Mouse (Mus musculus) neural tube, embryonic 11.5 days (tissue): Measurements from ENCODE around the gene Ndufb7. TPM values are rescaled to one million over a fixed set of nuclear protein-coding genes. Genes with fewer than 3 reads are reported as not detected.
"Not testable (repeated sequence)": the region's sequence is repeated elsewhere in the genome, so short reads cannot be mapped to it uniquely, and the experiment has no call there.

Experiments
- ATAC-seq: fragments of 200-750 bp; cut with Nextera tagmentation; 2 replicates; pipeline ENCODE4 v1.8.0; 2017; ENCODE audit warnings: moderate number of reproducible peaks, mild to moderate bottlenecking, moderate TSS enrichment, moderate library complexity; ENCODE audit not compliant: insufficient read depth, low FRiP score, low TSS enrichment
- DNase-seq: peaks from one replicate; pipeline ENCODE4 v3.0.0-alpha.2; 2015; ENCODE audit warnings: low spot score
- H3K27ac ChIP-seq: fragments of 300-500 bp; sonication (generic); 2 replicates; pipeline ENCODE4 v1.5.1; 2014; ENCODE audit warnings: low read depth, mild to moderate bottlenecking, low read length
- H3K27me3 ChIP-seq: fragments of 300-500 bp; sonication (generic); 2 replicates; pipeline ENCODE4 v1.6.1; 2014; ENCODE audit warnings: mild to moderate bottlenecking, low read length, mixed read lengths; ENCODE audit not compliant: control insufficient read depth, insufficient read depth
- H3K36me3 ChIP-seq: fragments of 300-500 bp; sonication (generic); 2 replicates; pipeline ENCODE4 v1.6.1; 2014; ENCODE audit warnings: mild to moderate bottlenecking, low read length, moderate library complexity, mixed read lengths; ENCODE audit not compliant: control insufficient read depth, insufficient read depth
- H3K4me1 ChIP-seq: fragments of 300-500 bp; sonication (generic); 2 replicates; pipeline ENCODE4 v1.6.1; 2014; ENCODE audit warnings: low read length, mixed read lengths; ENCODE audit not compliant: control insufficient read depth, insufficient read depth
- H3K4me2 ChIP-seq: fragments of 300-500 bp; sonication (generic); 2 replicates; pipeline ENCODE4 v1.6.1; 2014; ENCODE audit warnings: low read depth, mild to moderate bottlenecking, moderate library complexity
- H3K4me3 ChIP-seq: fragments of 300-500 bp; sonication (generic); 2 replicates; pipeline ENCODE4 v1.5.1; 2014; ENCODE audit warnings: low read depth, low read length
- H3K9ac ChIP-seq: fragments of 300-500 bp; sonication (generic); 2 replicates; pipeline ENCODE4 v1.6.1; 2014; ENCODE audit warnings: mild to moderate bottlenecking, low read length
- H3K9me3 ChIP-seq: fragments of 300-500 bp; sonication (generic); 2 replicates; pipeline ENCODE4 v1.6.1; 2016; ENCODE audit warnings: low read length; ENCODE audit not compliant: control insufficient read depth
- WGBS: fragments of 180-500 bp; shearing (Covaris S2); extraction: QIAGEN DNeasy Blood & Tissue Kit; methylation state at CpG from one replicate; pipeline ENCODE4 v1.1.7; 2014; 5-methylcytosine and 5-hydroxymethylcytosine counted together
- polyA plus RNA-seq: library from polyadenylated mRNA; unstranded; fragments of >200 nt; fragmentation: Nextera tagmentation; extraction: Ambion mirVana; gene quantifications from 2 replicates; pipeline ENCODE4 v1.2.1, GENCODE M21; 2014

Gene Ndufb7
- polyA plus RNA-seq, 1 experiment from 2014 or later: 326 TPM

- H3K4me1 ChIP-seq: peaks cover 9% of the 10 kb centered on the region
- peak overlapping the region; percentile 85 for H3K4me3 ChIP-seq
- no peaks in the 10 kb centered on the region; the same call in 1 of the 2 replicates for H3K36me3 ChIP-seq
- no peaks in the 10 kb centered on the region for H3K27me3 ChIP-seq
- peak overlapping the region; percentile 41 for H3K9ac ChIP-seq
- 80% methylated on average over 3 of the region's 3 CpGs for WGBS
- peak overlapping the region; percentile 53 for H3K4me2 ChIP-seq
- DNase-seq (no peak), ATAC-seq (no peak)
- no peaks in the 10 kb centered on the region for H3K9me3 ChIP-seq
- H3K27ac ChIP-seq: no peak overlapping the region
Observed at GRCm38 (mm10) chr8:83592682-83593081, 26.2 kb downstream of the Ndufb7 start.

- H3K4me2 ChIP-seq: peak overlapping the region; percentile 53
- H3K9me3 ChIP-seq: no peaks in the 10 kb centered on the region
- H3K4me1 ChIP-seq: peaks cover 9% of the 10 kb centered on the region
- 7% methylated on average over 22 of the region's 22 CpGs for WGBS
- H3K9ac ChIP-seq: peak overlapping the region; percentile 89
- ATAC-seq (peak; percentile 28; the same call in 1 of the 2 replicates), DNase-seq (no peak)
- H3K27me3 ChIP-seq: no peaks in the 10 kb centered on the region
- H3K36me3 ChIP-seq: no peaks in the 10 kb centered on the region; the same call in 1 of the 2 replicates
- H3K4me3 ChIP-seq: peak overlapping the region; percentile 85
- peak overlapping the region; percentile 84 for H3K27ac ChIP-seq
Observed at GRCm38 (mm10) chr8:83593325-83594166, 27.1 kb downstream of the Ndufb7 start.

GRCm38 (mm10) chr8:83594167-83595049, 27.9 kb downstream of the Ndufb7 start:
- DNase-seq: peak; percentile 99
- under 1% methylated on average over 43 of the region's 43 CpGs for WGBS
- peak; percentile 98 for ATAC-seq
- peaks cover 9% of the 10 kb centered on the region for H3K4me1 ChIP-seq
- peak overlapping the region; percentile 54 for H3K4me2 ChIP-seq
- no peaks in the 10 kb centered on the region for H3K27me3 ChIP-seq
- no peaks in the 10 kb centered on the region for H3K9me3 ChIP-seq
- H3K36me3 ChIP-seq: no peaks in the 10 kb centered on the region; the same call in 1 of the 2 replicates
- H3K9ac ChIP-seq: peak overlapping the region; percentile 89
- peak overlapping the region; percentile 85 for H3K4me3 ChIP-seq
- peak overlapping the region; percentile 94 for H3K27ac ChIP-seq

GRCm38 (mm10) chr8:83595050-83595345, 28.5 kb downstream of the Ndufb7 start:
- H3K9me3 ChIP-seq, ATAC-seq, H3K36me3 ChIP-seq, H3K4me1 ChIP-seq, H3K27me3 ChIP-seq, DNase-seq: not testable (repeated sequence)
- Histone ChIP-seq H3K9ac (peak overlapping the region; percentile 70; the same call in 1 of the 2 replicates), H3K4me2 (peak overlapping the region; percentile 54), H3K27ac (peak overlapping the region; percentile 94), H3K4me3 (peak overlapping the region; percentile 85)
- 69% methylated on average over 3 of the region's 3 CpGs for WGBS

- DNase-seq: no peak
- H3K4me2 ChIP-seq: no peak overlapping the region
Observed at GRCm38 (mm10) chr8:83596369-83596768, 29.9 kb downstream of the Ndufb7 start.

GRCm38 (mm10) chr8:83598146-83598545, 31.7 kb downstream of the Ndufb7 start:
- ATAC-seq: no peak
- no peak for DNase-seq
- H3K9ac ChIP-seq: no peak overlapping the region
- H3K27me3 ChIP-seq: no peaks in the 10 kb centered on the region
- no peak overlapping the region for H3K4me3 ChIP-seq
- no peak overlapping the region for H3K4me2 ChIP-seq
- no peaks in the 10 kb centered on the region for H3K9me3 ChIP-seq
- no peak overlapping the region for H3K27ac ChIP-seq
- H3K36me3 ChIP-seq: no peaks in the 10 kb centered on the region
- H3K4me1 ChIP-seq: no peaks in the 10 kb centered on the region
- WGBS: 0% methylated on average over 1 of the region's 1 CpGs

More at GRCm38 (mm10) chr8:83596369-83596768, 29.9 kb downstream of the Ndufb7 start:
- no peak overlapping the region for H3K9ac ChIP-seq
- H3K4me1 ChIP-seq: peaks cover 9% of the 10 kb centered on the region
- 41% methylated on average over 3 of the region's 3 CpGs for WGBS
- H3K27ac ChIP-seq: no peak overlapping the region
- H3K9me3 ChIP-seq: no peaks in the 10 kb centered on the region
- ATAC-seq: no peak
- H3K27me3 ChIP-seq: no peaks in the 10 kb centered on the region
- no peak overlapping the region for H3K4me3 ChIP-seq
- no peaks in the 10 kb centered on the region; the same call in 1 of the 2 replicates for H3K36me3 ChIP-seq

GRCm38 (mm10) chr8:83599814-83600213, 33.3 kb downstream of the Ndufb7 start:
- H3K9me3 ChIP-seq: no peaks in the 10 kb centered on the region
- no peak overlapping the region for H3K4me3 ChIP-seq
- H3K4me1 ChIP-seq: no peaks in the 10 kb centered on the region
- H3K4me2 ChIP-seq: no peak overlapping the region
- H3K9ac ChIP-seq: no peak overlapping the region
- no peaks in the 10 kb centered on the region for H3K36me3 ChIP-seq
- ATAC-seq: no peak
- H3K27ac ChIP-seq: no peak overlapping the region
- no peak for DNase-seq
- no peaks in the 10 kb centered on the region for H3K27me3 ChIP-seq

- Histone ChIP-seq H3K27ac (no peak overlapping the region), H3K4me1 (peaks cover 6% of the 10 kb centered on the region)
- WGBS: 81% methylated on average over 2 of the region's 2 CpGs
Observed at GRCm38 (mm10) chr8:83602650-83603029, 36.2 kb downstream of the Ndufb7 start.

More at GRCm38 (mm10) chr8:83602650-83603029, 36.2 kb downstream of the Ndufb7 start:
- H3K36me3 ChIP-seq: no peaks in the 10 kb centered on the region
- no peaks in the 10 kb centered on the region for H3K9me3 ChIP-seq
- ATAC-seq (no peak), DNase-seq (no peak)
- H3K4me3 ChIP-seq: no peak overlapping the region
- no peak overlapping the region for H3K9ac ChIP-seq
- H3K4me2 ChIP-seq: no peak overlapping the region
- no peaks in the 10 kb centered on the region for H3K27me3 ChIP-seq
